Mouse (Mus musculus) gastrocnemius, adult 2 months (tissue): ENCODE measurements around the gene Slco3a1. TPM values are rescaled to one million over a fixed set of nuclear protein-coding genes. Genes with fewer than 3 reads are reported as not detected.

Experiments
- DNase-seq: peaks from one replicate; pipeline ENCODE4 v3.0.0; 2022
- H3K27ac ChIP-seq: fragments of 200-600 bp; 2 replicates; pipeline ENCODE4 v1.8.1; 2022; ENCODE audit warnings: mild to moderate bottlenecking
- H3K4me3 ChIP-seq: fragments of 200-600 bp; 2 replicates; pipeline ENCODE4 v1.8.1; 2022; ENCODE audit warnings: mild to moderate bottlenecking, moderate library complexity
- CTCF ChIP-seq: fragments of 200-600 bp; IDR thresholded peaks from 2 replicates; pipeline ENCODE4 v1.8.1; 2022; ENCODE audit warnings: antibody characterized with exemption, mild to moderate bottlenecking, moderate library complexity
- intact Hi-C: fragments of 180-260 bp; cut with DNase I; formaldehyde crosslinking; loops from one replicate; pipeline ENCODE4 v1.15.1; 2025
- total RNA-seq, 2 experiments: library from RNA; stranded (reverse); gene quantifications; 2 replicates each; pipeline ENCODE4 v1.2.3; 2021

The Slco3a1 gene
- total RNA-seq, 2 experiments from 2014 or later, result 67.1 to 83.8 TPM

DNA sequence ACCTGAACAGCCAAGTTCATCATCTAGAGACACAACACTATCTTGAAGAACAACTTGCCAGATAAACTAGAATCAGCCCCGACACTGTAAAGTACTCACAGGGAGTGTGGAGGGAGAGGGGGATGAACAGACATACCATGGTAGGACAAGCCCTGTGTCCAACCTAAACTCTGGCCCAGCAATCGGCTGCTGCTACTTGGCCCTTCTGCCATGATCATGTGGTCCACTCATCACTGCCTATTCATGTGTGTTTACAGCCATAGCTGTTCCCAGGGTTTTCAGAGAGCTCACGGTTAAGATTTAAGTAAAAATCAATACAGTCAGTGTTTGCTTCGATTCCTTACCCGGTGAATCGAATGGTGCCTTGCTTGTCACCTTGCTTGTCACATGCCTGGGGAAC is 7.9 kb downstream of the Slco3a1 start:
- no peak for TF ChIP-seq CTCF
- no peak overlapping the region for H3K27ac ChIP-seq
- no peak overlapping the region for H3K4me3 ChIP-seq
- intact Hi-C loops, result no loop called here
- DNase-seq, result no peak

DNA sequence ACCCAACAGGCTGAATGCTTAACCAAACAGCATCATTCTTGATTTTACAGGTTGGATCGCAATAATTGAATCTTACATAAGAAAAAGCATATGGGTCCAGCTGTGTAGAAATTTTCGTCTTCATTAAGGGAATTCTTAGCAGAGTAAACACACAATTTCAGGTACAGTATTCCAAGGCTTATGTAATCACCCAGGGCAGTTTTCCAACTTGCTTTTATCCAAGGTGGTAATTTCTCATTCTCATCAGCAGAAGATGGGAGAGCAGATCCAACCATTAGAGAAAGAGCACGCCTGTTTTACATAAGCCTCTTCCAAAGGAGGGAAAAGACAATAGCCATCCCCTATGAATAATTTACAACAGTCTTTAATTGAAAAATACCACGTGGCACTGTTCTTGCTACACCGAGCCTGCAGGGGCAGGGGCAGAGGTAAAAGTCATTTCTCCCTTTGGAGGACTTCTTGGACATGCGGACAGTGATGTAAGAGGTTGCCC is 9.0 kb downstream of the Slco3a1 start:
- no peak overlapping the region for H3K4me3 ChIP-seq
- TF ChIP-seq CTCF, result no peak
- intact Hi-C loops, result loop anchor here (2.0 kb wide), 1 partner anchor 17 kb away; no protein-coding TSS in a partner anchor
- H3K27ac ChIP-seq, result no peak overlapping the region
- DNase-seq, result no peak

DNA sequence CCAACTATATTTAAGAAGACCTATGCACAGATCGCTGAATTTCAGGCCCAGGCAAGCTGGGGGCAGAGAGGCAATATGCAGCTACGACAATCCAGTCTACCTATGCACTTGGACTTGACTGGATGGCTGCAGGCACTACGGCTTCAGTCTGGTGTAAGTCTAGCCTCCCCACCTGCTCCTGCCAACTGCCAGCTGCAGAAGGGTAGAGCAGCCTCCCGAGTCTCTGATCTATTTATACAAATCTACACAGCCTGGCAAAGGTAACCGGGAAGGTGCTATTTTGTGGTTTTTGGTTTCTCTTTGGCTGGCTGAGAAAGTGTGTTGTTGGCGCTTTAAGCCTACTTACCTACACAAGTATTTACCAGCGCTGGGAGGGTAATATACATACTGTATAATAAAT is 10.3 kb downstream of the Slco3a1 start:
- peak; percentile 85 for DNase-seq
- TF ChIP-seq CTCF, result no peak
- peak overlapping the region; percentile 33; the same call in 1 of the 2 replicates for H3K4me3 ChIP-seq
- H3K27ac ChIP-seq, result peak overlapping the region; percentile 73
- intact Hi-C loops, result loop anchor here (2.0 kb wide), 1 partner anchor 16 kb away; no protein-coding TSS in a partner anchor

DNA sequence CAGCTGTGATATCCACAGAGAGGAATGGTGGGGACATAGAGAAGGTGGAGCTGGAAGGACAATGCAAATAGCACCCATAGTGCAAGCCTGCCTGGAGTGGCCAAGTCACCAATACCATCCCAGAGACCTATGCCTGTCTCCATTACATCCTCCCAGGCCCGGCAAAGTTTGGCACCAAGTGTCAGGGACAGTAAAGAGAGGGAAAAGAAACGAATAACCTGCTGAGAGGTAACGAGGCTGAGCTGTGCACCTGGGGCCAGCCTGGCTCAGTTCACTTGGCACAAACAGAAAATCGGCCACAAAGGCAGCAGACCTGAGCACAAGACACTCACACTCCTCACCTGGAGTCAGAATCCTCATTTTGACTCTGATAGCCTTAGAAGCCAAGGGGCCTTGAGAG is 12.6 kb downstream of the Slco3a1 start:
- Histone ChIP-seq H3K4me3 (no peak overlapping the region), H3K27ac (no peak overlapping the region)
- intact Hi-C loops, result no loop called here
- DNase-seq, result no peak
- no peak for TF ChIP-seq CTCF

DNA sequence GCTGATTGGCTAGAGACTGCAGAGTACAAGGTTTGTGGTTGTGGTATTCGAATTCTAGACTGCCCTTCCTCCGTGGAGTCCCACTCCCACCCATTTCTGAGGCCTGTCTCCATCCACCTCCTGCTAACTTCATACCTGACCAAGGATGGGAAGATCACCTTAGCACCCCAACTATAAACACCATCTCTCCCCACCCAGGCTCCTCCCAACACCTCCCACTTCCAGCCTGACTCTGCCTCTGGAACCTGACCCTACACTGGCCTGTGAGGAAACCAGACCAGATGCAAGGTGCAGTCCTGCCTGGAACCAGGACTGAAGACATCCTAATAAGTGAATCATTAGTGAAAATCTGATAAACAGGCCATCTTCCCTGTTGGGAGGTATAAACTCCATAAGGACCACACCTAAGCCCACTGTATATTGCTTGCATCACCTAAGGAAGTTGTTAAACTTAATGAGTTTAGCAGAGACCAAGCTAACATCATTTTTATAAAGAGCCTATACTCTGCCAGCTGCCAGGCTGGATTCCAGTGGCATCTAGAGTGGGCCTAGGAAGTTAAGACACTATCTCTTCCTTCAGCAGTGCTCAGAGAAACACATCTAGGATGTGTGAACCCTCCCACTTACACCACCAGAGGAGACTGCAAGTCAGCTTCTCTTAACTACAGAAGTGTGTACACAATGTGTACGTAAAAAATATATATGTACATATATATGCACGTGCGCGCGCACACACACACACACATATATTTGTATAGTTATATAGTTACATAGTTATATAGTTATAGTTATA is 13.5 kb downstream of the Slco3a1 start:
- Histone ChIP-seq H3K4me3 (no peak overlapping the region), H3K27ac (no peak overlapping the region)
- TF ChIP-seq CTCF, result no peak
- DNase-seq, result no peak
- intact Hi-C loops, result no loop called here

DNA sequence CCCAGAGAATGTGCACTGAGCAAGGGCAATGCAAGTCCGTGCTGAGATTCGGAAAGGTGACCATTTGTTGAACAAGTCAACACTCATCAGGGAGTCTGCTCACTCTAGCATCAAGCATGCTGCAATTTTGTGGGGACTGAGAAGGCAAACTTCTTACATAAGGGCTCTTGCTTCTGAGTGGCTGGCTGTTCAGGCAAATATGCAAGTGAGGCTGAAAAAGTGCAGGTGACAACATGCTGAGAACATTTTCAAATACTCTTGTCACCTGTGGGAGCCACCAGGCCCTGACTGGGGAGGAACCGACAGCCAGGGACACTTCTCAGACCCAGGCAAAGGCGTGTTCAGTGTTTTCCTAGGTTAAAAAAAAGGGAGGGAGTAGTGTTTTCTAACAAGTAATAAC is 18.4 kb downstream of the Slco3a1 start:
- TF ChIP-seq CTCF, result no peak
- H3K27ac ChIP-seq, result no peak overlapping the region
- H3K4me3 ChIP-seq, result no peak overlapping the region
- no peak for DNase-seq
- intact Hi-C loops, result no loop called here

DNA sequence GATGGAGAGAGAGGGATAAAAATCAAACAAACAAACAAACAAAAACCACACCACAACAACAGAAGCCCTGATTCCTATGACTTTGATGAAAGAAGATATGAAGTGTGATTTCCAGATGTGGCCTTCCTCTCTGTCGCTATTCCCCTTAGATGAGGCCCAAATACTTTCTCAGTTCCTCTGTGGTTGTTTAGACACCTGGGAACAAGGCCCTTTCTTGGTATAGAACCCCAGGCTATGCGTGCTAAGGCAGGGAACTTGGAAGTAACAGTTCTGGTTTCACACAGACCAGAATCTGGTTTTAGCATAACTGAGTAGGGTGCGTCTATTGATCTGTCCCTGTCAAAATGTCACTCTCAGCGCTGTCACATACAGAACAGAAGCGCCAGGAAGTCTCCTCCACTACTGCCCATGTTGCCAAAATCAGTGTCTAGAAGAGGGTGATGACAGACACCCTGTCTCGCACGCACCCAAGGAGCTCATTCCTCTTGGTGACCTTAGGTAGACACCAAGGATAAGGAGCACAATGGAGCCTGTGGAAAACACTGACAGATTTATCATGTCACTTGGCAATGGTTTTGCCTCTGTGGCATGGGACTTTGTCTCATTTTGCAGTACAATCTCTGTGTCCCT is 23.0 kb downstream of the Slco3a1 start:
- intact Hi-C loops, result no loop called here
- Histone ChIP-seq H3K27ac (no peak overlapping the region), H3K4me3 (no peak overlapping the region)
- no peak for DNase-seq
- no peak for TF ChIP-seq CTCF

DNA sequence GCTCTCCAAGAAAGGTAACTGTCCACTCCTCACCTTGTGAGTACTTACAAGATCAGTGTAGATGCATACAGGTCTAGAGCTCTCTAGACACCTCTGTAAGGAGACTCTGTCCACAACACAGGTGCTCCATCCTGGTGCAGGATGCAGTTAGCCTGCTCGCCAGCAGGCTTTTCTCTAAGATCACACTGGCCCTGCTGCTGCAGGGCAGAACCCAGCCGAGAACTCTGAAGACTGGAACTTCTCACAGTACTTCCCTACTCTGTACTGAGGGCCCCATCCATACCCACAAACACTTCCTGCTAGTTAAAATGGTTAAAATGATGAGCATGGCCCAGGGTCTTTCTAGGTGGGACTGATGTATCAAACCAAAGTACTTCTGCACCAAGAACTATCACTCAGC is 24.7 kb downstream of the Slco3a1 start:
- Histone ChIP-seq H3K27ac (0 out of 2 replicates have a peak overlapping the region, but pooled peaks have one; percentile 72), H3K4me3 (no peak overlapping the region)
- no peak for TF ChIP-seq CTCF
- intact Hi-C loops, result loop anchor here (2.0 kb wide), 1 partner anchor 15 kb away; no protein-coding TSS in a partner anchor
- DNase-seq, result no peak

DNA sequence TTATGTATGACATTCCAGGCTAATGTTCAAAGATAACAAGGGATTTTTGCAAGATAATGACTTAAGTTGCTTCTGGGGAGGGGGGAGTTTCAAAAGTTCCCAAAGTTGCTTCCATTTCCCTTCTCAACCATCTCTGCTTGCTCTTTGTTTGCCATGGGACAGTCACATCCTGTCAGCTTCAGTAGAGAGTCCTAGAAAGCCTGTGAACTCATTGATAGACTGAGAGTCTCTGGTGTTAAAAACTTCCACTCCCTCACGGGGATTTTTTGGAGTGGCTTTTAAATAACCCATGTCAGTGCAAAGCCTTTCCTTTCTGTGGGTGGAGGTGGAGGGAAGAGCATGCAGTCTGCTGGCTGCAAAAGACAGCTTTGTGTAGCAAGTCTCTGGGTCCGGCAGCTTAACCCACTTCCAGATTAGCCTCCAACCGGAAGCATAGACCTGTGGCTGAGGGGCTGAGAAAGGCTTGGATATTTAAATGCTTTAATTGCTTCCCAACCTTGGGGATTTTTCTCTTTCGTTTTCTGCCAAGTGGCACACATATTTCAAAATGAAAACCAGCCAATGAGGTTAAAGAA is 25.3 kb downstream of the Slco3a1 start:
- peak overlapping the region; percentile 72; the same call in 1 of the 2 replicates for H3K27ac ChIP-seq
- intact Hi-C loops, result loop anchor here (2.0 kb wide), 1 partner anchor 16 kb away; no protein-coding TSS in a partner anchor
- no peak for DNase-seq
- no peak for TF ChIP-seq CTCF
- no peak overlapping the region for H3K4me3 ChIP-seq

DNA sequence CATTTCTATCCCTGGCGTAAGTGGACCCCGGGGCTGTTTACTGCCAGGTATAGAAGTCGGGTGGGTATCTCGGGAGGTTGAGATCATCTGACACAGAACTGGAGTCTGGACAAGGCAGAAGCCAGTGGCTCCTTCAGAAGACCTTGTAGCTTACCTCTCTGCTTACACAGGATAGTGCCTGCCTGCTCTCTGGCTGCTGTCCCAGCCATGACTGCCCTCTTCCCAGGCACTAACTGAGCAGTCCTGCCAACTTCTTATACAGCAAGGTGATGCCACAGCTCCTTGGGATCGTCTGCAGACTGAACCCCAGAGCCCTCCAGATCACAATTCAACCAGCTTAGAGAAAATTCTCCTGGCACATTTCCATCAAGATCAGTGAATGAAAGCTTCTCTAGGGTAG is 26.4 kb downstream of the Slco3a1 start:
- TF ChIP-seq CTCF, result no peak
- peak; percentile 80 for DNase-seq
- H3K4me3 ChIP-seq, result no peak overlapping the region
- H3K27ac ChIP-seq, result peak overlapping the region; percentile 72
- intact Hi-C loops, result loop anchor here (2.0 kb wide), 1 partner anchor 17 kb away; no protein-coding TSS in a partner anchor

DNA sequence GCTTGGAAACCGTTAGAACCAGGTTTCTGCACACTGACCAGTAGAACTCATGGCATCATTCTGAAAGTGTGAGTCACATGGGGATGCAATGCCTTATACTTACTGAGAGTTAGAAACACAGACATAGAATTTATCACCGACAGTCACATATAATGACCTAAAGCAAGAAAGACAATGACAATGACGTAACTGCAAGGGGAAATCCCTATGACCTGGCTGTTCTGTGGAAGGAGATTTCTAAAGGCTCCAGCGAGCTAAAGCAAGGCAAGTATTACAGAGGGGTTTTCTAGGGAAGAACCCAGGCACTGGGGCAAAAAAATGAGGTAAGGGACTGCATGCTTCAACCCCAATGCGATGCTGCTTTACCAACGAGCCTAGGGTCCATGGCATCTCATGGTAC is 26.9 kb downstream of the Slco3a1 start:
- TF ChIP-seq CTCF, result no peak
- H3K27ac ChIP-seq, result peak overlapping the region; percentile 72
- DNase-seq, result no peak
- H3K4me3 ChIP-seq, result no peak overlapping the region
- intact Hi-C loops, result loop anchor here (2.0 kb wide), 1 partner anchor 17 kb away; no protein-coding TSS in a partner anchor

DNA sequence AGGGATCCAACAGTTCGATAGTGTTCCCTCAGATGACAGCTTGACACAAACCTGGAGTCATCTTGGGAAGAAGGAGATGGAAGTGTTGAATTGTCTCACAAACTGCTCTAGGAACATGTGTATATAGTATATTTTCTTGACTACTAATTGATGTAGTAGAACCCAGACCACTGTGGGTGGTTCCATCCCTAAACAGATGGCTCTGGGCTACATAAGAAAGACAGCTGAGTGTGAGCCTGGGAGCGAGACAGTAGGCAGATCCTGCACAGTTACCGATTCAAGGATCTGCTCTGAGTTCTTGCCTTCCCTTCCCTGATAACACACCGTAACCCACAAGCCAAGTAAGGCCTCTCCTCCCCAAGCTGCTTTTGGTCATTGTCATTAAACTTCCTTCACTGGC is 28.6 kb downstream of the Slco3a1 start:
- no peak for DNase-seq
- intact Hi-C loops, result no loop called here
- H3K27ac ChIP-seq, result no peak overlapping the region
- TF ChIP-seq CTCF, result no peak
- no peak overlapping the region for H3K4me3 ChIP-seq

DNA sequence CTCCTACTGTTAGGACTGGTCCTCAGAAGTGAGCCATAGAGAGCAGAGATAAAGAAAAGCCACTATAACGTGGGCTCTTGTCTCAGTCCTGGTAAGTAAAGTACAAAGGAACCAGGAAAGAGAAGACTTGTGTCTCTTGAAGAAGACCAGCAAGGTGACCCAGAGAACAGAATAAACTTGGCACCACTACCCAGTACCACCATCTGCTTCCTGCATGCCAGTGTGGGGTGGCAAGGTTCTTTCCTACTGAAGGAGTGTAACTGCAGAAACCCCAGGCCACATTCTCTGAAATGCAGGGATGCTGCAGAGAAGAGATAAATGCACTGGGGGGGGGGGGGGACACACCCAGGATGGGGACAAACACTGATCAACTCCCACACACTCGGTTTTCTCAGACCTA is 29.0 kb downstream of the Slco3a1 start:
- intact Hi-C loops, result no loop called here
- H3K27ac ChIP-seq, result peak overlapping the region; percentile 81
- no peak for DNase-seq
- H3K4me3 ChIP-seq, result no peak overlapping the region
- no peak for TF ChIP-seq CTCF
